Comparison of ENCODE assay signal across 12 mouse cellular contexts in the genomic region with DNA sequence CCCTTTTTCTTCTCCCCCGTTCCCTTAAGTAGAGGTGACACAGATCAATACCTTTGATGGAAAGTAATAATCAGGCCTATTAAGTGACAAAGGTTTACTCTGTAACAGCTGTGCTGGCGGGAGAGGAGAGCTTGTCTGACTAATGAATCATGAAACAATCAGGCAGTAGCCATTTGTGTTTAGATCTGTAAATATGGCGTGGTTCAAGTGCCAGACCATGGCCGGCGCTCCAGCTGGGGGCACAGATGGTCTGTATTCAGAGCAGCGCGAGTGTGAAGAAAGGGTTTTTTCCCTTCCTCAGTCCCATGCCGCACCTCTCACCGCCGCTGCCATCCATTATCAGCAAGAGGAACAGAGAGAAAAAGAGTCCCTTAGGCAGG.
DNase-seq lines count a peak whose midpoint lies in the region; ATAC-seq lines count a peak whose summit lies in the region.
"Had no signal": no experiment of that assay in that cellular context is flagged by ENCODE, and none has a peak within 500 bp of the region (broad histone marks: within the 10 kb centered on the region; RNA-seq: fewer than 3 reads in every experiment).

No protein-coding gene starts in this region.

- H3K27me3 ChIP-seq in forebrain, embryonic 11.5 days (ENCODE audit: control insufficient read depth, insufficient read depth, low read length), result no peaks in the 10 kb centered on the region
- H3K27me3 ChIP-seq in neural tube, embryonic 15.5 days (replicated peaks), result no peaks in the 10 kb centered on the region
- H3K27me3 ChIP-seq: embryonic facial prominence, embryonic 13.5 days had no signal

- WGBS in forebrain, embryonic 11.5 days, result 57% methylated on average over 10 of the region's 10 CpGs
- WGBS in neural tube, embryonic 15.5 days, result 13% methylated on average over 10 of the region's 10 CpGs

- no peak overlapping the region for H3K4me3 ChIP-seq in forebrain, embryonic 11.5 days (ENCODE audit: low read depth, low read length)
- no peak overlapping the region for H3K4me3 ChIP-seq in neural tube, embryonic 15.5 days (replicated peaks)
- H3K4me3 ChIP-seq: embryonic facial prominence, embryonic 13.5 days; myocyte had no signal

- H3K4me1 ChIP-seq in forebrain, embryonic 11.5 days (replicated peaks; ENCODE audit: control insufficient read depth, insufficient read depth, low read length), result peaks cover 4% of the 10 kb centered on the region; the same call in 1 of the 2 replicates
- H3K4me1 ChIP-seq in neural tube, embryonic 15.5 days, result peaks cover 17% of the 10 kb centered on the region

- H3K4me2 ChIP-seq in forebrain, embryonic 11.5 days (ENCODE audit: low read depth, low read length, severe bottlenecking), result no peak overlapping the region
- peak overlapping the region; percentile 37 for H3K4me2 ChIP-seq in neural tube, embryonic 15.5 days
- H3K4me2 ChIP-seq: embryonic facial prominence, embryonic 13.5 days had no signal

- H3K36me3 ChIP-seq in forebrain, embryonic 11.5 days (ENCODE audit: control insufficient read depth, insufficient read depth, low read length), result no peaks in the 10 kb centered on the region
- no peaks in the 10 kb centered on the region for H3K36me3 ChIP-seq in neural tube, embryonic 15.5 days
- H3K36me3 ChIP-seq: embryonic facial prominence, embryonic 13.5 days had no signal

- peak; percentile 77 for ATAC-seq in forebrain, embryonic 11.5 days (replicated peaks; ENCODE audit: low FRiP score)
- peak; percentile 42; the same call in 1 of the 2 replicates for ATAC-seq in neural tube, embryonic 15.5 days (ENCODE audit: low FRiP score)
- ATAC-seq in activated CD4-positive, CD25-positive, alpha-beta regulatory T cell, adult 4 months, result no peak

- no peaks in the 10 kb centered on the region for H3K9me3 ChIP-seq in forebrain, embryonic 11.5 days (ENCODE audit: control insufficient read depth, low read length)
- H3K9me3 ChIP-seq in neural tube, embryonic 15.5 days (replicated peaks), result no peaks in the 10 kb centered on the region
- H3K9me3 ChIP-seq: embryonic facial prominence, embryonic 13.5 days had no signal

- intact Hi-C loops in left cerebral cortex, postnatal 4 days (cut with DNase I), result no loop called here
- intact Hi-C loops in left cerebral cortex, postnatal 14 days (cut with DNase I), result no loop called here
- intact Hi-C loops in gastrocnemius, postnatal 36 days (cut with DNase I), result no loop called here

- H3K27ac ChIP-seq in forebrain, embryonic 11.5 days (ENCODE audit: low read depth, low read length), result peak overlapping the region; percentile 69
- H3K27ac ChIP-seq in neural tube, embryonic 15.5 days (replicated peaks), result no peak overlapping the region
- H3K27ac ChIP-seq: embryonic facial prominence, embryonic 13.5 days had no signal

- peak; percentile 91 for DNase-seq in left cerebral cortex, postnatal 4 days
- no peak for DNase-seq in left cerebral cortex, postnatal 14 days (ENCODE audit: low spot score in 2 of 2)
- DNase-seq in forebrain, embryonic 11.5 days (ENCODE audit: low spot score), result peak; percentile 56
- DNase-seq in layer of hippocampus, adult 8-10 months (ENCODE audit: low spot score in 2 of 2), result peak; percentile 26 to 33
- DNase-seq in gastrocnemius, postnatal 36 days, result no peak
- DNase-seq in adrenal gland, postnatal 25 days, result no peak
- DNase-seq: heart, adult 18-20 months; kidney, adult 9 months had no signal

- H3K9ac ChIP-seq in forebrain, embryonic 11.5 days (ENCODE audit: low read length), result no peak overlapping the region
- no peak overlapping the region for H3K9ac ChIP-seq in neural tube, embryonic 15.5 days (replicated peaks)
- H3K9ac ChIP-seq: embryonic facial prominence, embryonic 13.5 days had no signal

Comparison
In these comparisons a context has a peak if more than half of its experiments do, and no peak if none do; other contexts are left out.
1. DNase-seq: peak in left cerebral cortex, postnatal 4 days (single experiment), forebrain, embryonic 11.5 days (single experiment) and layer of hippocampus, adult 8-10 months (2 of 2); none in left cerebral cortex, postnatal 14 days (0 of 2), gastrocnemius, postnatal 36 days (0 of 2) and adrenal gland, postnatal 25 days (single experiment).